Mouse (Mus musculus) lung, embryonic 14.5 days (tissue): Measurements from ENCODE around the gene Sorcs2. TPM values are rescaled to one million over a fixed set of nuclear protein-coding genes. Genes with fewer than 3 reads are reported as not detected.
A peak's percentile ranks its signal among the peaks of the same experiment; 100 is the strongest.

Experiments used
- ATAC-seq: fragments of 200-750 bp; cut with Nextera tagmentation; 2 replicates; pipeline ENCODE4 v1.8.0; 2017; ENCODE audit warnings: mild to moderate bottlenecking, moderate TSS enrichment, moderate library complexity; ENCODE audit not compliant: insufficient read depth
- DNase-seq: peaks from one replicate; pipeline ENCODE4 v3.0.0-alpha.2; 2015
- H3K27ac ChIP-seq: fragments of 300-500 bp; sonication (generic); 2 replicates; pipeline ENCODE4 v1.5.1; 2014; ENCODE audit warnings: low read depth, mild to moderate bottlenecking, moderate library complexity
- H3K27me3 ChIP-seq: fragments of 300-500 bp; sonication (generic); 2 replicates; pipeline ENCODE4 v1.6.1; 2014; ENCODE audit warnings: low read length, control low read depth; ENCODE audit not compliant: insufficient read depth
- H3K36me3 ChIP-seq: fragments of 300-500 bp; sonication (generic); 2 replicates; pipeline ENCODE4 v1.6.1; 2014; ENCODE audit warnings: control low read depth; ENCODE audit not compliant: insufficient read depth
- H3K4me1 ChIP-seq: fragments of 300-500 bp; sonication (generic); 2 replicates; pipeline ENCODE4 v1.6.1; 2014; ENCODE audit warnings: antibody characterized with exemption, control low read depth; ENCODE audit not compliant: insufficient read depth
- H3K4me2 ChIP-seq: fragments of 300-500 bp; sonication (generic); 2 replicates; pipeline ENCODE4 v1.6.1; 2014; ENCODE audit warnings: mild to moderate bottlenecking
- H3K4me3 ChIP-seq: fragments of 300-500 bp; sonication (generic); 2 replicates; pipeline ENCODE4 v1.5.1; 2014; ENCODE audit warnings: low read depth, low read length
- H3K9ac ChIP-seq: fragments of 300-500 bp; sonication (generic); 2 replicates; pipeline ENCODE4 v1.6.1; 2014
- H3K9me3 ChIP-seq: fragments of 300-500 bp; sonication (generic); 2 replicates; pipeline ENCODE4 v1.6.1; 2016; ENCODE audit warnings: low read depth, low read length, control low read depth
- CTCF ChIP-seq: IDR thresholded peaks from 2 replicates; pipeline ENCODE4 v1.5.1; 2016; ENCODE audit warnings: antibody characterized with exemption, low read depth
- WGBS: fragments of 180-500 bp; shearing (Covaris S2); extraction: QIAGEN DNeasy Blood & Tissue Kit; methylation state at CpG from one replicate; pipeline ENCODE4 v1.1.7; 2014; 5-methylcytosine and 5-hydroxymethylcytosine counted together
- polyA plus RNA-seq: library from polyadenylated mRNA; unstranded; fragments of >200 nt; fragmentation: Nextera tagmentation; extraction: Ambion mirVana; gene quantifications from 2 replicates; pipeline ENCODE4 v1.2.1, GENCODE M21; 2014

Sorcs2 gene
- polyA plus RNA-seq, 1 experiment from 2014 or later = 20.6 TPM

- Histone ChIP-seq H3K27me3 (no peaks in the 10 kb centered on the region), H3K36me3 (no peaks in the 10 kb centered on the region), H3K4me1 (no peaks in the 10 kb centered on the region), H3K9ac (no peak overlapping the region), H3K4me2 (no peak overlapping the region), H3K4me3 (no peak overlapping the region), H3K27ac (no peak overlapping the region), H3K9me3 (no peaks in the 10 kb centered on the region)
- no peak for ATAC-seq
- no peak for DNase-seq
- no peak for TF ChIP-seq CTCF
- 68% methylated on average over 2 of the region's 2 CpGs for WGBS
These were observed 244.7 kb downstream of the Sorcs2 start for GRCm38 (mm10) chr5:36153261-36153660.

DNA sequence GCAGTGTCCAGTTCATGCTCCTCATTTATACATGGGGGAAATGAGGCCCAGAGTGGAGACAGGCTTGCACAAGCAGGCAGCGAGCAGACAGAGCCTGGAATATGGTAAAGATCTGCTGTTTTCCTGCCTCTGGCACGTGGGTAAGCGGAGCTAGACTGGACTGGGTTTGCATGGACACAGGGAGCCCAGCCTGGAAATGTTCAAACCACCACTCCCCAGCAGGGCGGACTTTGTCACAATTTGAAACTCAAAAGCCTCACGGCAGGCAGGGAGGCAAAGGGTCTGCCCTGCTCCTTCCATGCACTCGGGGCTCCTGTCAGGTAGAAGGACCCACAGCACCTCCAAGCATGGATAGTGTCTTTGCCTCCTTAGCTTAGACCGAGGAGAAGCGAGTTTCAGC is 246.9 kb downstream of the Sorcs2 start:
- no peak overlapping the region for H3K9ac ChIP-seq

DNA sequence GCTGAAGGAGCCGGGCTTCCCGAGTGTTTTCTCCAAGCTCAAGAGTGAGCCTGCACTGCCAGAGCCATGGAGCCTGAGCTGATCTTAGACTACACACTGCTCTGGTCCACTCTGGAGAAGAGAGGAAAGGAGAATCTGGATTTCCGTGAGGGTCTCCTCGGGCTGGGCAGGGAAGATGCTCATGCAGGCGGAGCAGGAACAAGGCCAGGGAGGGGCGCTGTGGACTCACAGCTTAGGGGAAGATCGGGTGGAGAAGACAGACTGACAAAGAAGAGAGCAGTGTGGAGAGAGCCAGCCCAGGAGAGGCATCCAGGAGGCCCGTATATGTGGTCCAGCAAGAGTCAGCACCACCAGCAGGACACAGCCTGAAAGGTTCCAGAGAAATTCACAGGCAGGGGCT is 248.8 kb downstream of the Sorcs2 start:
- peak; percentile 32 for DNase-seq
- no peaks in the 10 kb centered on the region; the same call in 1 of the 2 replicates for H3K4me1 ChIP-seq
- no peak for TF ChIP-seq CTCF

More for the DNA sequence above, 246.9 kb downstream of the Sorcs2 start:
- no peak for TF ChIP-seq CTCF
- Histone ChIP-seq H3K36me3 (no peaks in the 10 kb centered on the region), H3K4me3 (no peak overlapping the region), H3K27me3 (no peaks in the 10 kb centered on the region), H3K27ac (no peak overlapping the region), H3K4me1 (no peaks in the 10 kb centered on the region; the same call in 1 of the 2 replicates), H3K9me3 (no peaks in the 10 kb centered on the region), H3K4me2 (no peak overlapping the region)
- no peak for ATAC-seq
- DNase-seq = no peak
- WGBS = 71% methylated on average over 8 of the region's 8 CpGs

DNA sequence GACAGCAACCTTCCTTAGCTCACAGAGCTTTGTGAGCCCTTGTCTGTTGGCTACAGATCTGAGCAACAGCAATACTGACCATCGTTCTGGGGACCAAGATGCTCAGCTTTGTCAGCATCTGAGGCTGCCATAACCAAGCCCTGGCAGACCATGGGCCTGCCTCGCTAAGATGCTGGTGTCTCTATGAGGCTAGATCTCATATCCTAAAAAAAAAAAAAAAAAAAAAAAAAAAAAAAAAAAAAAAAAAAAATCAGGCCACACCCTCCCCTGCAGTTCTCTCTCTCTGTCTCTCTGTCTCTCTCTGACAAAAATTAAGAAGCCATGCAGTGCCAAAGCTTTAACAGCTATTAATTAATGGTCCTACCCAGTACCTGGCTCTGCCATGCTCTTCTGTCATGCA is 251.3 kb downstream of the Sorcs2 start:
- TF ChIP-seq CTCF = no peak
- H3K36me3 ChIP-seq = no peaks in the 10 kb centered on the region
- no peak overlapping the region for H3K4me2 ChIP-seq
- H3K9me3 ChIP-seq = no peaks in the 10 kb centered on the region
- no peaks in the 10 kb centered on the region for H3K27me3 ChIP-seq
- DNase-seq (no peak), ATAC-seq (no peak)
- no peak overlapping the region for H3K27ac ChIP-seq
- no peaks in the 10 kb centered on the region; the same call in 1 of the 2 replicates for H3K4me1 ChIP-seq
- H3K9ac ChIP-seq = no peak overlapping the region
- WGBS = 66% methylated on average over 2 of the region's 2 CpGs
- no peak overlapping the region for H3K4me3 ChIP-seq

More for the DNA sequence above, 248.8 kb downstream of the Sorcs2 start:
- Histone ChIP-seq H3K4me2 (no peak overlapping the region), H3K27ac (no peak overlapping the region), H3K27me3 (no peaks in the 10 kb centered on the region), H3K9ac (no peak overlapping the region), H3K36me3 (no peaks in the 10 kb centered on the region), H3K4me3 (no peak overlapping the region), H3K9me3 (no peaks in the 10 kb centered on the region)
- 49% methylated on average over 8 of the region's 8 CpGs for WGBS
- no peak for ATAC-seq

GRCm38 (mm10) chr5:36144560-36144959 is 253.4 kb downstream of the Sorcs2 start:
- Histone ChIP-seq H3K36me3 (no peaks in the 10 kb centered on the region), H3K27ac (no peak overlapping the region), H3K9ac (no peak overlapping the region), H3K4me1 (no peaks in the 10 kb centered on the region; the same call in 1 of the 2 replicates), H3K4me3 (no peak overlapping the region), H3K9me3 (no peaks in the 10 kb centered on the region), H3K4me2 (no peak overlapping the region), H3K27me3 (no peaks in the 10 kb centered on the region)
- no peak for ATAC-seq
- TF ChIP-seq CTCF = no peak
- WGBS = 45% methylated on average over 2 of the region's 2 CpGs
- DNase-seq = no peak

DNA sequence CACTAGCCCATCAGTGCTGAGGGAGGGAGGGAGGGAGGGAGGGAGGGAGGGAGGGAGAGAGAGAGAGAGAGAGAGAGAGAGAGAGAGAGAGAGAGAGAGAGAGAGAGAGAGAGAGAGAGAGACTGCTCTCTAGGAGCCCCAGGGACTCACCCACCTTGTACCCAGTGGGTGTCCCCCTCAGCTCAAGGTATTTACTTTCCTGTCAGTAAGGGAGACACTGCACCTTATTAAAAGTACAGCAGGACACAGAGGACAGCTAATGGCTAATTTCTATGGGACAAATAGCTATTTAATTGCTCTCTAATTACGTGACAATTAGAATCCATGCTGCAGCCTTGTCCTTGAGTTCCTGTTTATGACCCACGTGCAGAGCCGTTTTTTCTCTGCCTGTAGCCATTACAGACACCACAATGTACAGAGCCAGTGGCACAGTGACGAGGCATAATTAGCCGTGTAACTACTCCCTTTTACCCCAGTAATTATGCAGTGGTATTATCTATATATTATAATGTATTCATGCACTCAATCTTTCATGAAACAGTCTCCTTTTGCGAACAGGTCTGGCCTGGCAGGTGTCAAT is 256.2 kb downstream of the Sorcs2 start:
- no peak for DNase-seq
- Histone ChIP-seq H3K27ac (no peak overlapping the region), H3K36me3 (no peaks in the 10 kb centered on the region), H3K4me2 (no peak overlapping the region), H3K4me3 (no peak overlapping the region), H3K9me3 (no peaks in the 10 kb centered on the region), H3K9ac (no peak overlapping the region), H3K4me1 (no peaks in the 10 kb centered on the region; the same call in 1 of the 2 replicates), H3K27me3 (no peaks in the 10 kb centered on the region)
- no peak for TF ChIP-seq CTCF
- WGBS = 68% methylated on average over 6 of the region's 6 CpGs
- no peak for ATAC-seq

DNA sequence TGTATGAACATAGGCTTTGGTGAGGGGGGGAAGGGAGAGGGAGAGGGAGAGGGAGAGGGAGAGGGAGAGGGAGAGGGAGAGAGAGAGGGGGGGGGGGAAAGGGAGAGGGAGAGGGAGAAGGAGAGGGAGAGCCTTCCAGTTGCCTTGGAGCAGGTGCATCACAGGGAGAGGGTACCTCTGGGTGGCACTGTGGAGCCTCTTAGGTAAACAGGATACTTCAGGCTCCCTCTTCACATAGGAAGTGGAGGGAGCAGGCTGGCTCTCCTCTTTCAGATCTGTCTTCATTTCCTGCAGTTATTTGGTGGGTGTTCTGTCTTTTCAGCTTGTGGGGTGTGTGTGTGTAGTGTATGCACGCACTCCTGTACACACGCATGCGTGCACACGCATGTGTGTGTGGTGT is 256.8 kb downstream of the Sorcs2 start:
- DNase-seq (peak; percentile 32), ATAC-seq (no peak; the same call in 1 of the 2 replicates)
- no peaks in the 10 kb centered on the region for H3K27me3 ChIP-seq
- no peak overlapping the region for H3K27ac ChIP-seq
- TF ChIP-seq CTCF = peak; percentile 47
- H3K4me2 ChIP-seq = no peak overlapping the region
- H3K9me3 ChIP-seq = no peaks in the 10 kb centered on the region
- no peak overlapping the region for H3K9ac ChIP-seq
- H3K4me1 ChIP-seq = no peaks in the 10 kb centered on the region
- H3K4me3 ChIP-seq = no peak overlapping the region
- no peaks in the 10 kb centered on the region for H3K36me3 ChIP-seq
- 78% methylated on average over 4 of the region's 4 CpGs for WGBS
